Comparison of ENCODE assay signal across 8 mouse cellular contexts in genomic region chr10:21994431-21994914, GRCm38 (mm10).
DNase-seq lines count a peak whose midpoint lies in the region; ATAC-seq lines count a peak whose summit lies in the region.

No protein-coding gene starts in this region.

- H3K9ac ChIP-seq in intestine, embryonic 16.5 days (ENCODE audit: low read depth, low read length): peak overlapping the region; percentile 84

- peaks cover 9% of the 10 kb centered on the region for H3K4me1 ChIP-seq in intestine, embryonic 16.5 days (ENCODE audit: control insufficient read depth, insufficient read depth, low read length)

- peak; percentile 97 for ATAC-seq in intestine, embryonic 16.5 days

- H3K27ac ChIP-seq in intestine, embryonic 16.5 days (ENCODE audit: low read length): peak overlapping the region; percentile 81

- no peaks in the 10 kb centered on the region for H3K27me3 ChIP-seq in intestine, embryonic 16.5 days (replicated peaks; ENCODE audit: control insufficient read depth, insufficient read depth, low read length)

- peak overlapping the region; percentile 77 for H3K4me3 ChIP-seq in intestine, embryonic 16.5 days (ENCODE audit: low read length)

- H3K4me2 ChIP-seq in intestine, embryonic 16.5 days (ENCODE audit: low read depth, low read length): peak overlapping the region; percentile 61

- DNase-seq in adrenal gland, adult 8-10 months: peak; percentile 95
- peak; percentile 89 for DNase-seq in embryo, embryonic 11.5 days (ENCODE audit: low read depth, low spot score)
- DNase-seq in gastrocnemius, postnatal 36 days: peak; percentile 98 to 99
- DNase-seq in left cerebral cortex, postnatal 25 days (ENCODE audit: low spot score in 2 of 2): peak; percentile 96 to 98
- DNase-seq in mesoderm, embryonic 11.5 days (ENCODE audit: low read depth, low spot score): peak; percentile 95
- DNase-seq in right cerebral cortex, postnatal 25 days: peak; percentile 97
- DNase-seq in urinary bladder, postnatal 36 days (ENCODE audit: low spot score in 2 of 2): peak; percentile 97 to 98

- WGBS in intestine, embryonic 16.5 days: 0% methylated on average over 40 of the region's 40 CpGs

- H3K36me3 ChIP-seq in intestine, embryonic 16.5 days (ENCODE audit: control insufficient read depth, insufficient read depth, low read length): no peaks in the 10 kb centered on the region

- intact Hi-C loops in gastrocnemius, postnatal 36 days (cut with DNase I): loop anchor here (1.0 to 5.0 kb wide), 3 partner anchors 137 to 392 kb away; no protein-coding TSS in a partner anchor
- intact Hi-C loops in left cerebral cortex, postnatal 25 days (cut with DNase I): loop anchor here (2.0 to 5.0 kb wide), 6 partner anchors 232 to 467 kb away; no protein-coding TSS in a partner anchor

- H3K9me3 ChIP-seq in intestine, embryonic 16.5 days (ENCODE audit: control insufficient read depth, low read length): no peaks in the 10 kb centered on the region

Comparison
In these comparisons a context has a peak if more than half of its experiments do, and no peak if none do; other contexts are left out.
1. Peak in every context shown above with its lines: DNase-seq, ATAC-seq, H3K4me3 ChIP-seq and H3K27ac ChIP-seq.